Mouse (Mus musculus) activated CD4-positive, CD25-positive, alpha-beta regulatory T cell, adult 9 weeks (primary cell): ENCODE results near the gene Drc7. TPM values are rescaled to one million over a fixed set of nuclear protein-coding genes. Genes with fewer than 3 reads are reported as not detected.

Source experiments
- polyA plus RNA-seq: library from polyadenylated mRNA; unstranded; fragments of 100-300 nt; shearing (Covaris generic); gene quantifications from one replicate; pipeline ENCODE4 v1.2.1, GENCODE M21; 2017

The Drc7 gene
- polyA plus RNA-seq, result not detected

GRCm38 (mm10) chr8:95054927-95055510, at the start of gene Drc7:
Gene Drc7, plus strand, starts transcription at chr8:95055103.

GRCm38 (mm10) chr8:95017451-95017850, 37.5 kb upstream of the Drc7 start, which contains the start of gene Adgrg3:
Gene Adgrg3, plus strand, starts transcription at chr8:95017692.

GRCm38 (mm10) chr8:95080381-95081341, 25.8 kb downstream of the Drc7 start, which contains the start of gene Katnb1:
Gene Katnb1, plus strand, starts transcription at chr8:95081186.

Other genes with a start within 250 kb of the Drc7 start
- gene Ccl17, start 244.7 kb upstream of the Drc7 start, polyA plus RNA-seq, result not detected
- 70.9 TPM for gene Coq9, start 216.8 kb upstream of the Drc7 start, polyA plus RNA-seq
- gene Ciapin1, start 216.7 kb upstream of the Drc7 start, polyA plus RNA-seq, result 88.6 TPM
- 119 TPM for gene Polr2c, start 197.7 kb upstream of the Drc7 start, polyA plus RNA-seq
- gene Dok4, start 178.8 kb upstream of the Drc7 start, polyA plus RNA-seq, result 1.5 TPM
- 0.16 TPM for gene Ccdc102a, start 137.0 kb upstream of the Drc7 start, polyA plus RNA-seq
- gene Adgrg5, start 131.4 kb upstream of the Drc7 start, polyA plus RNA-seq, result 0.29 TPM
- gene Adgrg1, start 80.4 kb upstream of the Drc7 start, polyA plus RNA-seq, result 5.0 TPM
- gene Adgrg3, start 37.4 kb upstream of the Drc7 start, polyA plus RNA-seq, result not detected
- 23.1 TPM for gene Katnb1, start 26.1 kb downstream of the Drc7 start, polyA plus RNA-seq
- gene Kifc3, start 147.7 kb downstream of the Drc7 start, polyA plus RNA-seq, result 0.82 TPM